Mouse (Mus musculus): ENCODE data around the gene Arhgap5. TPM values are rescaled to one million over a fixed set of nuclear protein-coding genes. Genes with fewer than 3 reads are reported as not detected.
A peak's percentile ranks its signal among the peaks of the same experiment; 100 is the strongest.

The Arhgap5 gene
- polyA plus RNA-seq, 1 experiment from 2014 or later = 25.1 TPM

DNA sequence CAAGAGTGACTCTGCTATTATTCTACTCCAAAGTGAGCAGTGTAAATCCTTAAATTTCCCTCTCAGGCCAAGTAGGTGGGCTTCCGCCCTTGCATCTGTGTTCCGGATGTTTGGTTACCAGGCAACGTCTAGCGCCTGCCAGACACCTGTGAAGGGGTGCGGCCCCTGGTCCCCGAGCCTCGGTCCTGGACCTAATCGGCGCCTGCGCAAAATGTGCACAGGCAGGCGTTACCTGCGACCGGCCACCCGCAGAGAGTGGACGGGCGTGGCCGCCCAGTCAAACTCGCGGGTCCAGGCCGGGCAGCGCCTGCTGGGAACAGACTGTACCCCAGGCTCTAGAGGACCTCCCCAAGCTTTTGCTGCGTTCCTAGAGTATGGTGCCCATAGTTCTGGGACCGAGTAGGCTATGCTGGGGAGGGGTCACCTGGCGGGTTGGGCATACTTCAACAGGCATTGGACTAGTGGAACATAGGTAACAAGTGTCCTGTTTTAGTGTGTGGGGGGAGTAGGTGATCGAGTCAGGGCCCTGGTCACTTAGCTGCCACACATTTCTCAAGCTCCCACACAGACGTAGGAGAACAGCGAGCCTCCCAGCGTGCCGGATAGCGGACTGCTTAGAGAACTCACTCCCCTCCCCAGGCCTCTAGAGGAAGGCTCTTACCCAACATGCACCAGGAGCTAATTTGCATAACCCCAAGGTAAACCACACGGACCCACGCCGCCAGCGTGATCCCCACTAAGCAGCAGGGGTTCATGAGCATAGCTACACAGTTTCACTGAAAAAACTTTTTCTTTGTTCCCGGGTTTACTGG lies 99.3 kb downstream of the Arhgap5 start:
- Histone ChIP-seq H3K9ac (ENCODE audit: low read depth, low read length) (peak overlapping the region; percentile 84), H3K9me3 (ENCODE audit: control insufficient read depth) (0 out of 2 replicates have a peak, but pooled peaks cover 4% of the 10 kb centered on the region), H3K4me1 (replicated peaks; ENCODE audit: control insufficient read depth, insufficient read depth, low read length) (peaks cover 6% of the 10 kb centered on the region), H3K36me3 (ENCODE audit: control insufficient read depth, insufficient read depth) (no peaks in the 10 kb centered on the region), H3K27me3 (replicated peaks; ENCODE audit: control insufficient read depth, insufficient read depth, low read length) (no peaks in the 10 kb centered on the region), H3K4me3 (ENCODE audit: low read depth, low read length) (peak overlapping the region; percentile 63), H3K27ac (ENCODE audit: low read depth, low read length) (peak overlapping the region; percentile 98), H3K4me2 (replicated peaks; ENCODE audit: low read depth) (peak overlapping the region; percentile 77)
- under 1% methylated on average over 35 of the region's 35 CpGs for WGBS
- no peak for TF ChIP-seq CTCF (IDR thresholded peaks at IDR 0.05; ENCODE audit: low read depth)
- ATAC-seq = peak; percentile 88

DNA sequence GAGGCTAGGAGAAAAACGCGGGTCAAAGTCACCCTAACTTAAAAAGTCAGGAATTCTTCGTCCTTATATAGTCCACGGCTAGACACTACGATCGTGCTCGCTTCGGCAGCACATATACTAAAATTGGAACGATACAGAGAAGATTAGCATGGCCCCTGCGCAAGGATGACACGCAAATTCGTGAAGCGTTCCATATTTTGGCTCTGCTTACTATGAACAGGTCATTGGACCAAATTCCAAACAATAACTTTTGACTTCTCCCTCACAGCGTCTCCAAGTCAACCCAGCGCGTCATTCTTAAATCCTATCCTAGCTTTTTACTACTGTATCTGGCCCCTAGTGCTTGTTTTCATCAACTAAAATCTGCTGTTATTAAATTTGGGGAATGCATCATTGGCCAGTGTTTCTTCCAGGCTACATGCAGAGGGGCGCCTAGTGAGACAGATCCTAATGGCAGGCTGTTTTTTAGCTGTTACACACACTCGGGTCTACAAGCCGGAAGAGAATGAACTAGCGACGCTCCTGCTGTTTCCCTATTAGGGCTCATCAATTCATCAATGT lies 100.0 kb downstream of the Arhgap5 start:
- peak overlapping the region; percentile 77 for H3K4me2 ChIP-seq (replicated peaks; ENCODE audit: low read depth)
- peak overlapping the region; percentile 63 for H3K4me3 ChIP-seq (ENCODE audit: low read depth, low read length)
- H3K9me3 ChIP-seq (ENCODE audit: control insufficient read depth) = no peaks in the 10 kb centered on the region
- H3K4me1 ChIP-seq (replicated peaks; ENCODE audit: control insufficient read depth, insufficient read depth, low read length) = peaks cover 6% of the 10 kb centered on the region
- WGBS = under 1% methylated on average over 21 of the region's 21 CpGs
- H3K9ac ChIP-seq (ENCODE audit: low read depth, low read length) = peak overlapping the region; percentile 84
- H3K27me3 ChIP-seq (replicated peaks; ENCODE audit: control insufficient read depth, insufficient read depth, low read length) = no peaks in the 10 kb centered on the region
- TF ChIP-seq CTCF (IDR thresholded peaks at IDR 0.05; ENCODE audit: low read depth) = no peak
- H3K27ac ChIP-seq (ENCODE audit: low read depth, low read length) = peak overlapping the region; percentile 98
- no peaks in the 10 kb centered on the region for H3K36me3 ChIP-seq (ENCODE audit: control insufficient read depth, insufficient read depth)
- ATAC-seq = 0 out of 2 replicates have a peak, but pooled peaks have one; percentile 33

DNA sequence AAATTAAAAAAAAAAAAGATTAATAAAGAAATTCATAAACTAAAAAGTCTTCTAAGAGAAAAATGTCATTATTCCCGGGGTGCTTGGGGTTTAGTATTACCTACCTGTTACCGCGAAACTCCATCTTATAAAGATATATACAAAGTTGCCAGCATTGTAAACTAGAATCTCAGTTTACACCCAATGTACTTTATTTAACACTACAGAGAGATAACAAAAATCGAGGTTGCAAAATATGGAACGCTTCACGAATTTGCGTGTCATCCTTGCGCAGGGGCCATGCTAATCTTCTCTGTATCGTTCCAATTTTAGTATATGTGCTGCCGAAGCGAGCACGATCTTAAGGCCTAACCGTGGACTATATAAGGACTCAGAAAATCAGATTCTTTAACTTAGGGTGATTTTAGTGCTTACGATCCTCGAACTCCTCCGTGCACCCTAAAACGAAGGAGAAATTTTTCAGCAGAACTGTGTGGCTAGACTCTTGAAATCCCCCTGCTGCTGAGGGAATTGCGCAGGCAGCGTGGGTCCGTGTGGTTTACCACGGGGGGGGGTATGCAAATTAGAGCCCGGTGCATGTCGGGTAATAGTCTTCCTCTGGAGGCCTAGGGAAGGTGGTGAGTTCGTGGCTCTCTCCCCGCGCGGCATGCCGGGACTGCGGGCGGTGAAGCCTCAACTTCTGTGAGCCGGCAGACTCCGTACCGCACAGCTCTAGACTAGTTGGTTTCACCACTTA lies 100.7 kb downstream of the Arhgap5 start:
- Histone ChIP-seq H3K27ac (ENCODE audit: low read depth, low read length) (peak overlapping the region; percentile 98), H3K27me3 (replicated peaks; ENCODE audit: control insufficient read depth, insufficient read depth, low read length) (no peaks in the 10 kb centered on the region), H3K9ac (ENCODE audit: low read depth, low read length) (peak overlapping the region; percentile 84), H3K4me2 (replicated peaks; ENCODE audit: low read depth) (peak overlapping the region; percentile 77), H3K4me1 (replicated peaks; ENCODE audit: control insufficient read depth, insufficient read depth, low read length) (peaks cover 6% of the 10 kb centered on the region), H3K4me3 (ENCODE audit: low read depth, low read length) (peak overlapping the region; percentile 63), H3K36me3 (ENCODE audit: control insufficient read depth, insufficient read depth) (no peaks in the 10 kb centered on the region), H3K9me3 (ENCODE audit: control insufficient read depth) (no peaks in the 10 kb centered on the region)
- peak; percentile 53 for ATAC-seq
- 0% methylated on average over 33 of the region's 33 CpGs for WGBS
- TF ChIP-seq CTCF (IDR thresholded peaks at IDR 0.05; ENCODE audit: low read depth) = no peak

DNA sequence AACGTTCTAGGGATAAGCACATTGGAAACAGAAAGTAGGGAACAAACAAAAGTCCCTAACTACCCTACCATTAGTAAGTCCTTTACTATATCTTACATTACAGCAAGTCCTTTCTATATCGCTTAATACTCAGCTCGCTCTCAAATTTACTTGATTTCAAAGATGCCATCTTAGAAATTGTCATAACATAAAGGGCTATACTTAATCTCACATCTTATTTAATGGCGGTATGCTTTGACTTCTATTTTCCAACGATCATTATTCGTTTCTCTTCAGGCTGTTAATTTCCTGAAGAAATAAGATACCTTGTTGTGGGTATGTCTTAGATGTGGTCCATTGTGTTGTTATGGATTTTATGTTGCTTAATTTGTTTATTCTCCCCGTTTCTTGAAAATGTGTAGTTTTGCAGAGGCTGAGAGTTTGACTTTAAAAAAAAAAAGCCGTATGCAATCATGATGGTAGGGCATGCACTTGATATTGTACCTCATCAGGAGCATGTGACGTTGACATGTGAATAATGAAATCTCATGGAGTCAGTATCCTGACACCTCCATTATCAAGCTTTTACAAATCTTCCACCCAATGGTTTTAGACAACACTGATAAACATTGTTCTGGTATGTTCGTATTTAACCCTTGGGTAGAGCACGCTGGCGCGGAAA lies 101.3 kb downstream of the Arhgap5 start:
- no peaks in the 10 kb centered on the region for H3K36me3 ChIP-seq (ENCODE audit: control insufficient read depth, insufficient read depth)
- H3K9me3 ChIP-seq (ENCODE audit: control insufficient read depth) = no peaks in the 10 kb centered on the region
- no peaks in the 10 kb centered on the region for H3K27me3 ChIP-seq (replicated peaks; ENCODE audit: control insufficient read depth, insufficient read depth, low read length)
- H3K27ac ChIP-seq (ENCODE audit: low read depth, low read length) = peak overlapping the region; percentile 98
- TF ChIP-seq CTCF (IDR thresholded peaks at IDR 0.05; ENCODE audit: low read depth) = no peak
- H3K4me3 ChIP-seq (ENCODE audit: low read depth, low read length) = peak overlapping the region; percentile 63
- WGBS = 47% methylated on average over 13 of the region's 13 CpGs
- H3K4me1 ChIP-seq (replicated peaks; ENCODE audit: control insufficient read depth, insufficient read depth, low read length) = peaks cover 6% of the 10 kb centered on the region
- ATAC-seq = no peak
- H3K4me2 ChIP-seq (replicated peaks; ENCODE audit: low read depth) = peak overlapping the region; percentile 77
- H3K9ac ChIP-seq (ENCODE audit: low read depth, low read length) = peak overlapping the region; percentile 84

DNA sequence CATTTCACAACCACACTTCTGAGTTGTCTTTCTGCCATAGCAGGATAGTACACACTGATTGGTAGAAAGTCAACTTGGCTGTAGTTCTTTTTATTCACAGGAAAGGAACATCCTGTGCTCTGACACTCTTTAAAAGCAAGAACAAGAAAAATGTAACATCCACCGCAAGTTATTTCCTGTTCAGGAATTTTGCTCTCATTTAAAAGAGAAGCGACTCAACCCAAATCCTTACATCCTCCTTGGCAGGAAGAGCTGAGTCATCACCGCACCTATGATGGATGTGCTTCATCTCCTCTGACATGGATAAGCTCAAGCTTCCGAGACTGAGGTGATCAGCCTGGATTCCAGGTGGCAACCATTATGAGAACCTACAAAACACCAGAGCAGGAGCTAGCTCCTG lies 103.6 kb downstream of the Arhgap5 start:
- no peak for ATAC-seq
- Histone ChIP-seq H3K9me3 (ENCODE audit: control insufficient read depth) (no peaks in the 10 kb centered on the region), H3K4me2 (replicated peaks; ENCODE audit: low read depth) (no peak overlapping the region), H3K4me3 (ENCODE audit: low read depth, low read length) (no peak overlapping the region), H3K36me3 (ENCODE audit: control insufficient read depth, insufficient read depth) (no peaks in the 10 kb centered on the region), H3K4me1 (replicated peaks; ENCODE audit: control insufficient read depth, insufficient read depth, low read length) (no peaks in the 10 kb centered on the region; the same call in 1 of the 2 replicates), H3K9ac (ENCODE audit: low read depth, low read length) (no peak overlapping the region), H3K27ac (ENCODE audit: low read depth, low read length) (no peak overlapping the region), H3K27me3 (replicated peaks; ENCODE audit: control insufficient read depth, insufficient read depth, low read length) (no peaks in the 10 kb centered on the region)
- WGBS = 66% methylated on average over 4 of the region's 4 CpGs
- TF ChIP-seq CTCF (IDR thresholded peaks at IDR 0.05; ENCODE audit: low read depth) = no peak
